Mouse (Mus musculus) liver, embryonic 14.5 days (tissue): ENCODE data around the gene Arhgap9.

Experiments used
- CTCF ChIP-seq: IDR thresholded peaks from 2 replicates; pipeline ENCODE4 v1.5.1; 2016; ENCODE audit warnings: antibody characterized with exemption, low read depth, control low read depth
- EP300 ChIP-seq: IDR thresholded peaks from 2 replicates; pipeline ENCODE4 v1.6.1; 2016; ENCODE audit warnings: antibody characterized with exemption, low read depth

GRCm38 (mm10) chr10:127352766-127353165 is 31.0 kb downstream of the Arhgap9 start:
- TF ChIP-seq CTCF: no peak
- TF ChIP-seq EP300: no peak
